Mouse (Mus musculus): ENCODE results near the gene B4galt4.
"Not testable (repeated sequence)": the region's sequence is repeated elsewhere in the genome, so short reads cannot be mapped to it uniquely, and the experiment has no call there.

Gene B4galt4

DNA sequence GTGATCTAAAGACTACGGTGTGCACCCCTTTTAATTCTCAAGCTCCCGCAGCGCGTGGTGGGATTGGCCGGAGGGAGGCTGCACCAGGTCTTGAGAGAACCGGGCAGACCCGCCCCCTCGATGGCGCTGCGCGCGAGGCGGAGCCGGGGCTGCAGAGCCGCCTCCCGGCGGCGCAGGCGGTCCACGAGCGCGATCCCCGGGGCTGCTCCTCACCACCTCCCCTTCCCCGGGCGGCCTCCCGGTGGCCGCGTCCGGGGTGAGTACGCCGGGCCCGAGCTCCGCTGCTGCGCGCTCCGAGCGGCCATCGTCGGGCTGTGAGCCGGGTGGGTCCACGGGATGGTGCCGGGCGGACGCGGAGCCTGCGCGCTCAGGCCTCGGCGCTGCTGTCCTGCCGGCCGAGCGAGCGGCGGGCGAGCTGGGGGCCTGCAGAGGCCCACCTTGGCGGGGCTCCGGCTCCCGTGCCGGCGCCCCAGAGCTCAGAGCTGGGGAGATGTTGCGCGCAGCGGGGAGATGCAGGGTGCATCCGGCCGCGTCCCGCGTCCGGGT lies at the start of gene B4galt4:
Gene B4galt4 (plus strand): TSS at position 152 of the 546 bp plus-strand sequence.
- peak; percentile 67 for DNase-seq (ENCODE audit: low read depth, low spot score)

GRCm38 (mm10) chr16:38694906-38695540 lies 47.0 kb upstream of the B4galt4 start:
- no peak for DNase-seq (ENCODE audit: low read depth, low spot score)

DNA sequence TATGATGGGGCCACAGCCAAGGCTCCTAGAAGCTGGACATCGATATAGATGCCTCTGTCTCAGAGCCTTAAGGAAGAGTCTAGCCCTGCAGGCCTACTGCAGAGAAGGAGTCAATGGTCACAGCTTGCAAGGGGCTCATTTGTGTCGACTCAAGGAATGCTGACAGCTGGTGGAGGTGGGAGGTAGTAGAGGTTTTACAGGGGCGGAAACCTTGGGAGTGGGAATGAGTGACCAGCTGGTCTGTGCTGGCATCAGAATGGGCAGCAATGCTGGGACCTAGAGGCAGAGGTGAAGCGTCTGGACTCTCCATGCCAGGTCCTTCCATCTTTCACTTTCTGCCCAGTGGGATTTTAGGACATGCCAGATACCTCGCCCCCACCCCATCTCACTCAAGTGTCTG lies 46.5 kb upstream of the B4galt4 start:
- DNase-seq (ENCODE audit: low read depth, low spot score) = no peak

GRCm38 (mm10) chr16:38697611-38698010 lies 44.5 kb upstream of the B4galt4 start:
- no peak for DNase-seq (ENCODE audit: low read depth, low spot score)

GRCm38 (mm10) chr16:38700392-38701162 lies 41.5 kb upstream of the B4galt4 start:
- no peak for DNase-seq (ENCODE audit: low read depth, low spot score)

DNA sequence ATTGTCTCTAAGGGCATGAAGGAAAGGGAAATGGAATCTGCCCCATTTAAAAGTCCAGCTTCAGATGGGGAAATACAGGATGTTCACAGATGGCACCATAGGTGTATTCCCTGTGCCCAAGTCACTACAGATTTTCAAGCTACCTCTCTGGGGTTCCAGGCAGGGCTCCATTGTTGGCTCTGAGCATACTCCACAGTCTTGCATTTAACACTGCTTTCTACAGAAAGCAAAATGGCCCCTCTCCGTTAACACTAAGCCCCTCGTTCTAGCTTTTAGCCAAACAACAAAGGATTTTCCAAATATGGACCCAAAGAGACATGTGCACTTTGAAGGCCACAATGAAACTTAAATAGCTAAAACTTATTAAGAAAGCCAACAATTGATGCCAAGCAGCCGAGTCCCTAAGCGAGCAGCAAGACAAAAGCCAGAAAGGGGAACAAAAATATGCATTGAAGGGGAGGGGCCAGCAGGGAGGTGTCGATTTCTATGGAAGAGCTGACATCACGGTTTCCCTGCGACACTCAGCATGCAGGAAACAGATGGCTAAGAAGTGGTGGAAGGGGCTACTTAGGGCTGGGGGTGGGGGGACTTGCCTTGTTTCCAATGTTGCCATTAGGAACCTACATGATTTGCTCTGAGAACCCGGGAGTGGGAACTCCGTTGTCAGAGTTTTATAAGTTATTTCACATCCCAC lies 40.4 kb upstream of the B4galt4 start:
- DNase-seq (ENCODE audit: low read depth, low spot score) = no peak

DNA sequence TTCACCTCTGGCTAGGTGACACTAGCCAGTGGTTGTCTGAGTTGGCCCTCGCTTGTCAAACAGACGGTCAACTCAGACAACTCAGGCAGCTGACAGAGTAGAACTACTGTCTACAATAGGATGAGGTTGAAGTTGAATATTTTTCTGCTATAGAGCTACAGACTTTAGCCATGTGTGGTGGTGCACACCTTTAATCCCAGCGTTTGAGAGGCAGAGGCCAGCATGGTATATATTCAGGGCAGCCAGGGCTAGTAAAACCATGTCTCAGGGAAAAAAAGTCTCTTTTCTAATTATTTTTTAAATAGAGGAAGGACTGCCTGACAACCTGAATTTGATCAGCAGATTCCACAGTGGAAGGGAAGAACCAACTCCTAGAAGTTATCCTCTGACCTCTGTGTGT lies 39.7 kb upstream of the B4galt4 start:
- DNase-seq (ENCODE audit: low read depth, low spot score) = no peak

GRCm38 (mm10) chr16:38703501-38703900 lies 38.6 kb upstream of the B4galt4 start:
- DNase-seq (ENCODE audit: low read depth, low spot score) = no peak

DNA sequence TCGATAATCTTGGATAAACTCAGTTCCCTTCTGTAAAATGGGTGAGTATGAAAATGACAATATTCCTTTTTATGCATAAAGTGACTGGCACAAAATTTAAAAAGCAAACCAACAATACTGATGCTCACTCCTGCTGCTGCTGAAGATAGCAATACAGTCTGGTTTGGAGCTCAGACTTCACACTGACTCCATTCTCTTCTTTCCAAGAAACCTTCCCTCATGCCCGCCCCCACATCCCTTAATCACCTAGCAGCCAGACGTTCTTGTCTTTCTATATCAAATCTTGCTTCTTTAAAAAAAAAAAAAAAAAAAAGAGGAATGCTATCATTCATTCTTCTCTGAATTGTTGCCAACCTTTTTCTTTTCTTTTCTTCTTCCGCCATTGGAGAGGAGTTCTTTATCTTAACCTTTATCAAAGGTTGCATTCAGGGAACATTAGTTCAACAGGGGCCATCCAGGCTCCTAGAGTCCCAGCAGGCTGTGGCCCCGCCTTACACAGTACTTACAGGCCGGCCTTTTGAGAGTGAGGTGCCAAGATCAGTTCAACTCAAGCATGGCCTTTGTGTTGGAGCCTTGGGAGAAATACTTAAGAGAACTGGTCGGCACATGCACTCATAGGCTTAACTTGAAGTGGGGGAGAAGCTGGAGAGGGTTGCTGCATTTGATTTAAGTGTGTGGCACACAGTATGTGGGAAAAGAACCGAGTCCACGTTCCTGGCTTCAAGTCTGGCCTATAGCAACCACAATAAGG lies 36.4 kb upstream of the B4galt4 start:
- no peak for DNase-seq (ENCODE audit: low read depth, low spot score)

- DNase-seq (ENCODE audit: low read depth, low spot score) = no peak
Measured at GRCm38 (mm10) chr16:38706782-38707181, 35.3 kb upstream of the B4galt4 start.

- DNase-seq (ENCODE audit: low read depth, low spot score) = no peak
Measured at GRCm38 (mm10) chr16:38708962-38709520, 33.0 kb upstream of the B4galt4 start.

DNA sequence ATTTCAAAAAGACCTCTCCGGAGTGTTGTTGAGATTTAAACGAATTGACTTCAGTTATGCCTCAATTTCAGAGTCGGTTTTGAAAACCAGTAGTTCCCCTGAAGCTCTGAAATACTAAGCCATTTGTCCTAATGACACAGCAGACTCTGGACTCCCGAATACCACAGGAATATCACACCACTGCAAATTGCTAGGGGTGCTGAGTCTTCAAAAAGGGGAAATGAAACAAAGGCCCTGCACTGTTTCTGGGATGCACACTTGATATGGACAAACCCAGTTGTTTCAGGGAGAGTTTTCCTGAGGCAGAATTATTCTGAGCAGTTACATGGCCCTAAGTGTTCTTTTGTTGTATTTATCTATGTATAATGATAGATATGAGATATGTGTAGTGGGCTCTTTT lies 30.8 kb upstream of the B4galt4 start:
- DNase-seq (ENCODE audit: low read depth, low spot score) = no peak

- DNase-seq (ENCODE audit: low read depth, low spot score) = no peak
Measured at GRCm38 (mm10) chr16:38712105-38712504, 30.0 kb upstream of the B4galt4 start.

- DNase-seq (ENCODE audit: low read depth, low spot score) = peak; percentile 35
Measured at GRCm38 (mm10) chr16:38712581-38713403, 29.3 kb upstream of the B4galt4 start, which contains the start of gene Arhgap31. Arhgap31 (minus strand) TSS chr16:38713274.

DNA sequence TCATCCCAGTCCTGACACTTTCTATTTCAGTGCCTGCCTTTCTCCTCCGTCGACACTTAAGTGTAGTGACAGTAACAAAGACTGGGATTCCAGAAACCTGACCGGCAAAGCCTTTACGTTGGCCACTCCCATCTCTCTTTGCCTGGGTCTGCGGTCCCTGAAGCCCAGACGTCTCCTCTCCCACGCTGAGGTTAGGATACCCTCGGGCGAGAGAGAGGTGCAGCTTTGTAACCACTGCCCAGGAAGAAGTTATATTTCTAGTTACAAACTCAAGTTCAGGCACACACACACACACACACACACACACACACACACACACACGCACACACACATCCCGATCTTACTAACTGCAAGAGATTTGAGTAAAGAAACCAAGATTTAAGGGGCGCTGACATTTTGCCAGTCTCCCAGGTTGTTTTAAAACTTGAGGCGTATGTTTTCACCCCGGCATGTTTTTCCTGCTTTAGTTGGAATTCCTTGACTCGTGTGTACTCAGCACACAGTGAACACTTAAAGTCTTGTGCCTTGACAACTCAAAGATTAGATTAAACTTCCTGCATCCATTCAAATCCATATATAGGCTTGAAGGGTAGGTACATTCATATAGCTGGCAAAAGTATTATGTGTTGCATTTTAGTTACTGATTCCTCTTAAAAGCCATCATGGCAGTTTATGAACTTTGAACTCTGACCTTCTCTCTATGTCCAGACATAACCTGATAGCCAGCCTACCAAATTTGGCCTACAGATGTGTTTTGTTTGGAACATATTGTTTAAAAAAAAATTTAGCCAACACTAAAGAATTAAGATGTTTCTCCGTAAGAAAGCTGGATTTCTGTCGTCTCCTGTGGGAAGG lies 28.4 kb upstream of the B4galt4 start:
- no peak for DNase-seq (ENCODE audit: low read depth, low spot score)

GRCm38 (mm10) chr16:38714259-38714526 lies 27.9 kb upstream of the B4galt4 start:
- DNase-seq (ENCODE audit: low read depth, low spot score) = not testable (repeated sequence)

- DNase-seq (ENCODE audit: low read depth, low spot score) = no peak
Measured at GRCm38 (mm10) chr16:38721377-38721776, 20.7 kb upstream of the B4galt4 start.

DNA sequence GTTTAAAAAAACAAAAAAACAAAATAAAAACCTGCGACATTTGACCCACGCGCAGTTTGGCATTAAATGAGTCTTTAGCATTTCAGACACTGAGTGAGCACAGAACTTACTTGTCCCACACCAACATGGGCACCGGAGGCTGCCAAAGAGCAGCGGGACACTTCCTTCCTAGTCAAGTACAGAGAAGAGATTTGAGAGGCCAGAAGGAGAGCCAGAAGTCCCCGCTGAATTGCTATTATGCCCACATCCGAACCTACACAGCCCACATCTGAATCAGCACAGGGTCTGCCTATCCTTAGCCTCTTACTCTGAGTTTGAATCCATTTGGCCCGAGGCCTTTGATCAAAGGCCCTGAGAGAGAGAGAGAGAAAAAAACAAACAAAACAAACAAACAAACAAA lies 17.8 kb upstream of the B4galt4 start:
- DNase-seq (ENCODE audit: low read depth, low spot score) = no peak

- no peak for DNase-seq (ENCODE audit: low read depth, low spot score)
Measured at GRCm38 (mm10) chr16:38724974-38725373, 17.1 kb upstream of the B4galt4 start.
